Mouse (Mus musculus): ENCODE results near the gene Midn. TPM values are rescaled to one million over a fixed set of nuclear protein-coding genes. Genes with fewer than 3 reads are reported as not detected.
"Not testable (repeated sequence)": the region's sequence is repeated elsewhere in the genome, so short reads cannot be mapped to it uniquely, and the experiment has no call there.

The Midn gene
- polyA plus RNA-seq, 1 experiment from 2014 or later: 16.1 TPM

GRCm38 (mm10) chr10:80164161-80164997 lies 16.3 kb downstream of the Midn start:
- H3K4me2 ChIP-seq (replicated peaks): peak overlapping the region; percentile 91
- peak overlapping the region; percentile 38 for H3K9ac ChIP-seq
- H3K4me1 ChIP-seq (replicated peaks): peaks cover 68% of the 10 kb centered on the region
- no peaks in the 10 kb centered on the region for H3K9me3 ChIP-seq
- H3K27ac ChIP-seq: peak overlapping the region; percentile 76
- WGBS: 8% methylated on average over 44 of the region's 44 CpGs
- no peaks in the 10 kb centered on the region for H3K27me3 ChIP-seq (replicated peaks)
- no peak for ATAC-seq
- H3K4me3 ChIP-seq (replicated peaks): peak overlapping the region; percentile 37
- H3K36me3 ChIP-seq: no peaks in the 10 kb centered on the region

DNA sequence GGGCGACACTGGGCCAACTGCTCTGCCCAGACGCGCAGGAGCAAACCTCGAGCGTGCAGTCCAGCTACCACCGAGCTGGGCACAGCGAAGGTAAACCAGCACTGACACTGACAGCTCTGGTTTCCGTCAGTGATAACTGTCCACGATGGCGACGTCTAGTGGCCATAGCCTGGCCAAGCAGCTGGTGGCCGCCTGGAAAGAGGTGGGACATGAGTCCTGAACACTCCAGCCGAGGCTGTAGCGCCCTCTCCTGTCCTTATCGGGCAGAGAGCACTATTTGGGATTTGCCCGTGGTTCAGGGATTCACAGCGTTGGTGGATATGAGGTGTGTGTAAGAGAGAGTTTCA lies 16.9 kb downstream of the Midn start:
- peak overlapping the region; percentile 38 for H3K9ac ChIP-seq

DNA sequence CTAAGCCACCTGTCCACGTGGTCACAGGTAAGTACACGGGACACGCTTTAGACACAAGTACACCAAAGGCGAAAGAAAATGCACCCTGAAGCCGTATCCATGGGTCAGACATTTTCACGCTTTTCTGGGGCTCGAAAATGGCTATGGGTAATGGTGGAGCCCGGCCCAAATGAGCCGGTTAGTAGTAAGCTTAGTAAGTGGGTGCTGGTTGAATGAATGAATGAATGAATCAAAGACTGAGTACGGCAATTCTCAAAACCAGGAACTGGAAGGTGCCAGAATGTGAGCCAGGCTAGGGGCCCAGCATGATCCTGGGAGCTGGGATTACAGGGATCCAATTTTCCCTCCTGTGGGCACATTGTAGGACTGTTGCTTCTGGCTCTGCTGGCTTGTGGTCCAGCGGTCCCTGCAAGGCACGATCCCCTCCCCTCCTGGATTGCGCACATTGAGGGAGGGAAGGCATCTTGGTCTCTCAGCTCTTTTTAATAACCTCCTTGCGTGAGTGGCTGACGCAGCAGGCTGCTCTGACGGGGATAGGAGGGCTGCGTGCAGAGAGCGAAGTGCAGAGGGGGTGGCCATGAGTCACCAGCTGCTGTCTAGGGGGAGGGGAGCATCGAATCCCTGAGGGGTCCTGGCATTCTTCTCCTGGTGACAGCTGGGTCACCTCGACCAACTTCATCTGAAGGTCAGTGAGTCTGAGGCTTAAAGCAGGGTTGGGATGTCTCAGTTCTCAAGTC lies 17.5 kb downstream of the Midn start, which contains the start of gene Cirbp:
Gene Cirbp (plus strand): TSS at position 594 of the 737 bp plus-strand sequence.
- Histone ChIP-seq H3K36me3 (peaks cover 8% of the 10 kb centered on the region), H3K27ac (peak within 1 kb of the TSS; percentile 76), H3K4me2 (replicated peaks) (peak within 1 kb of the TSS; percentile 91), H3K4me3 (replicated peaks) (peak within 1 kb of the TSS; percentile 37), H3K9me3 (no peaks in the 10 kb centered on the region), H3K27me3 (replicated peaks) (no peaks in the 10 kb centered on the region), H3K9ac (peak within 1 kb of the TSS; percentile 38), H3K4me1 (replicated peaks) (peaks cover 70% of the 10 kb centered on the region)
- WGBS: 13% methylated on average over 20 of the region's 20 CpGs
- no peak for ATAC-seq

More for the DNA sequence above, 16.9 kb downstream of the Midn start:
- Histone ChIP-seq H3K27me3 (replicated peaks) (no peaks in the 10 kb centered on the region), H3K4me3 (replicated peaks) (peak overlapping the region; percentile 37), H3K9me3 (no peaks in the 10 kb centered on the region), H3K27ac (peak overlapping the region; percentile 76), H3K4me2 (replicated peaks) (peak overlapping the region; percentile 91), H3K36me3 (peaks cover 3% of the 10 kb centered on the region), H3K4me1 (replicated peaks) (peaks cover 70% of the 10 kb centered on the region)
- under 1% methylated on average over 17 of the region's 17 CpGs for WGBS
- ATAC-seq: peak; percentile 44

DNA sequence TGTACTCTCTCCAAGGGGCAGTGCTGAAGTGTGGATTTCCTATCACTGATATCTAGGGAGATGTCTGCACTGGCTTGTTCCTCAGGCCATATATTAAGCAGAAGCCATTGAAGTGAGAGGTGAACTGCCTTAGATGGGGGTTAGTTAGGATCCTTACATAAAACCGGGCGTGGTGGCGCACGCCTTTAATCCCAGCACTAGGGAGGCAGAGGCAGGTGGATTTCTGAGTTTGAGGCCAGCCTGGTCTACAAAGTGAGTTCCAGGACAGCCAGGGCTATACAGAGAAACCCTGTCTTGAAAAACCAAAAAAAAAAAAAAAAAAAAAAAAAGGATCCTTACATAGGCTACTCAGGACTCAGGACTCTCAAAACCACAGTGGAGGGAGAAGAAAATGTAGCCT lies 18.1 kb downstream of the Midn start:
- Histone ChIP-seq H3K4me1 (replicated peaks) (peaks cover 65% of the 10 kb centered on the region), H3K27ac (peak overlapping the region; percentile 76), H3K36me3 (peaks cover 12% of the 10 kb centered on the region)
- H3K4me2 ChIP-seq (replicated peaks); H3K27me3 ChIP-seq (replicated peaks); H3K9ac ChIP-seq; H3K4me3 ChIP-seq (replicated peaks); H3K9me3 ChIP-seq; ATAC-seq: not testable (repeated sequence)
- 88% methylated on average over 4 of the region's 4 CpGs for WGBS

DNA sequence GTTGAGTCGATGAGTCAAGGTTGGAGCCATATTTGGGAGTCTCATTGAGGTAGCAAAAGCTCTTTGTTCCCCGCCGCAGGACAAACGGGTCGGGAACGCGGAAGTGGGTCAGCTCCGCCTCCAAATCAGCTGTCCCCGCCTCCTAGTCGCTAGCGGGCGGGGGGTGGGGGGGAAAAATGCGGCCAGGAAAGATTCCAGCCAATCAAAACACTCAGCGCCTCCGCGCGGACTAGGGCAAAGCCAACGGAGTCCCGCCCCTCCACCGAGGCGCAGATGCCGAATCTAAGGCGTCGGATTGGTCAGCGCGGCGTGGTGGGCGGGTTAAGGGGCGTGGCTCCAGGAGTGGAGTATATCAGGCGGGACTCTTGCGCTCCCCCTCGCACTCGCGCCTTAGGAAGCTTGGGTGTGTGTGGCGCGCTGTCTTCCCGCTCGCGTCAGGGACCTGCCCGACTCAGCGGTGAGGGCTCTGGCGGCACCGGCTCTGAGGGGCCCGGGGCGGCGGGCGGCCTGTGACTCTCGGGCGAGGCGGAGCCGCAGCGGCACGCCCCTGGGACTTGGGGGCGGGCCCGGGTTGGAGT lies 19.5 kb downstream of the Midn start:
- peak overlapping the region; percentile 62 for H3K4me2 ChIP-seq (replicated peaks)
- peak overlapping the region; percentile 94 for H3K4me3 ChIP-seq (replicated peaks)
- no peaks in the 10 kb centered on the region for H3K27me3 ChIP-seq (replicated peaks)
- peak overlapping the region; percentile 97 for H3K9ac ChIP-seq
- WGBS: under 1% methylated on average over 55 of the region's 55 CpGs
- H3K27ac ChIP-seq: peak overlapping the region; percentile 100
- H3K9me3 ChIP-seq: no peaks in the 10 kb centered on the region
- ATAC-seq: peak; percentile 92
- peaks cover 64% of the 10 kb centered on the region for H3K4me1 ChIP-seq (replicated peaks)
- H3K36me3 ChIP-seq: peaks cover 22% of the 10 kb centered on the region

DNA sequence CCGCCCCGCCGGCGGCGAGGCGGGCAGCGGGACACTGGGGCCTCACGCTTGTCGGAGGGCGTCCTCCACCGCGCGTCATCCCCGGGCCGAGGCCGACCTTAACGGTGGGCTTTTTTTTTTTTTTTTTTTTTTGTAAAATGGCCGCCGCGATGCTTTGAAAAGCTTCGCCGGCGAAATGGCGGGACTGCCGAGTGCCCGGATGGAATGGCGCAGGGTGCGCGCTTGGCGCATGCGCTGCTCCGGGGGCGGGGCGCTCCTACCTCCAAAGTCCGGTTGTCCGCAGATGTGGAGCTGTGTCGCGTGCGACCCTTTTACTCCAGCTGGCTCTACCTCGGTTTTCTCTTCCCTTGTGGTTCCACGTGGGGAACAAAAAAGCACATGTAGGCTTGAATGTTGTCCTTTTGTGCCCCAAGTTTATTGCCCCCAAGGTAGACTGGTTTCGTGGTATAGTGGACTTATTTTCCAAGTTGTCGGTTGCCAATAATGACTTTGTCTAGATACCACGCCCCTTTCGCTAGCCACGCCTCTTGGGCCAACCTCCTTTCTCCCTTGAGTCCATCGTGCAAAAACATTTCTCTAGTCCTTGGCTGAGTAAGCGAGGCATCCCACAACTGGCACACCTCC lies 20.1 kb downstream of the Midn start:
- H3K4me3 ChIP-seq (replicated peaks): peak overlapping the region; percentile 94
- WGBS: under 1% methylated on average over 47 of the region's 48 CpGs
- H3K9ac ChIP-seq: peak overlapping the region; percentile 97
- H3K27me3 ChIP-seq (replicated peaks): no peaks in the 10 kb centered on the region
- peak; percentile 66 for ATAC-seq
- peaks cover 58% of the 10 kb centered on the region for H3K4me1 ChIP-seq (replicated peaks)
- H3K36me3 ChIP-seq: peaks cover 22% of the 10 kb centered on the region
- H3K9me3 ChIP-seq: no peaks in the 10 kb centered on the region
- H3K27ac ChIP-seq: peak overlapping the region; percentile 100
- H3K4me2 ChIP-seq (replicated peaks): peak overlapping the region; percentile 62

DNA sequence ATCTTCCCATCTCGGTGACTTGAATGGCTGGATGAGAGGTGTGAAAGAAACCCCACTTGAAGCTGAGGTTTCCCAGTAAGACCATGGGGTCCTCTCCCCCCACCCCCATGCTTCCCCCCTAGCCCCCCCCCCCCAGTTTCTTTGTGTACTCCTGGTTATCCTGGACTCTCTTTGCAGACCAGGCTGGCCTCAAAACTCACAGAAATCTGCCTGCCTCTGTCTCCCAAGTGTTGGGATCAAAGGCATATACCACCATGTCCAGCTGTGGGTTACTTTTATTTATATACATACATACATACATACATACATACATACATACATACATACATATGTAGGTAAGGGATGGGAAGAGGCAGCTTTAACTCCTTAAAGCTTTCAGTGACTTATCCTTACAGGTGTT lies 21.0 kb downstream of the Midn start:
- H3K4me2 ChIP-seq (replicated peaks): peak overlapping the region; percentile 62
- H3K27me3 ChIP-seq (replicated peaks): no peaks in the 10 kb centered on the region
- 48% methylated on average over 1 of the region's 1 CpGs for WGBS
- no peak for ATAC-seq
- H3K4me1 ChIP-seq (replicated peaks): peaks cover 51% of the 10 kb centered on the region
- peaks cover 22% of the 10 kb centered on the region for H3K36me3 ChIP-seq
- peak overlapping the region; percentile 97 for H3K9ac ChIP-seq
- no peak overlapping the region for H3K27ac ChIP-seq
- no peaks in the 10 kb centered on the region for H3K9me3 ChIP-seq
- H3K4me3 ChIP-seq (replicated peaks): peak overlapping the region; percentile 94

DNA sequence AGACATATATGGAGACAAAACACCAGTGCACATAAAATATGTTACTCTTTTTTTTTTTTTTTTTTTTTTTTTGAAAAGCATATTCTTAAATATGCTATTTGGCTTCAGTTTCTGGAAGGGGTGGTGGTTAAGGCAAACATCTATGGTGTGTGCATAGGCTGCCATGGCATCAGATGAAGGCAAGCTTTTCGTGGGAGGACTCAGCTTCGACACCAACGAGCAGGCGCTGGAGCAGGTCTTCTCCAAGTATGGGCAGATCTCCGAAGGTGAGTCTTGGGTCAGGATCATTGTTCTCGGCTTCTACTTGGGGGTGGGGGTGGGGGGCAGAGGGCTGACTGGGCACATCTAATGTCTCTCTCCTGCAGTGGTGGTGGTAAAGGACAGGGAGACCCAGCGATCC lies 21.6 kb downstream of the Midn start:
- no peak overlapping the region for H3K4me3 ChIP-seq (replicated peaks)
- peaks cover 22% of the 10 kb centered on the region for H3K36me3 ChIP-seq
- no peak overlapping the region for H3K27ac ChIP-seq
- 87% methylated on average over 7 of the region's 7 CpGs for WGBS
- no peaks in the 10 kb centered on the region for H3K27me3 ChIP-seq (replicated peaks)
- 0 out of 2 replicates have a peak overlapping the region, but pooled peaks have one; percentile 62 for H3K4me2 ChIP-seq (replicated peaks)
- H3K9me3 ChIP-seq: no peaks in the 10 kb centered on the region
- no peak overlapping the region for H3K9ac ChIP-seq
- H3K4me1 ChIP-seq (replicated peaks): peaks cover 45% of the 10 kb centered on the region
- no peak for ATAC-seq

DNA sequence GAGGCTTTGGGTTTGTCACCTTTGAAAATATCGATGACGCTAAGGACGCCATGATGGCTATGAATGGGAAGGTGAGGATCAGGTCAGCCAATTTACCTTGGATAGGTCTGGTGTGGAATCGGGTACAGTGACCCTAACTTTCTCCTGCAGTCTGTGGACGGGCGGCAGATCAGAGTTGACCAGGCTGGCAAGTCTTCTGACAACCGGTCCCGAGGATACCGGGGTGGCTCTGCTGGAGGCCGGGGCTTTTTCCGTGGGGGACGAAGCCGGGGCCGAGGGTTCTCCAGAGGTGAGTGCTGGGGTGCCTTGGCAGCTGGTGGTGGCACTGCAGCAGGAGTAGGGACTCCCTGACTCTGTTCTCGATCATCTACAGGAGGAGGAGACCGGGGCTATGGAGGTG lies 22.0 kb downstream of the Midn start:
- Histone ChIP-seq H3K9ac (no peak overlapping the region), H3K4me1 (replicated peaks) (peaks cover 46% of the 10 kb centered on the region), H3K4me2 (replicated peaks) (no peak overlapping the region)

GRCm38 (mm10) chr10:80170601-80171021 lies 22.5 kb downstream of the Midn start:
- no peaks in the 10 kb centered on the region for H3K9me3 ChIP-seq
- whole genome bisulfite sequencing: 95% methylated on average over 19 of the region's 19 CpGs
- no peaks in the 10 kb centered on the region for H3K27me3 ChIP-seq (replicated peaks)
- H3K4me2 ChIP-seq (replicated peaks): no peak overlapping the region
- peaks cover 41% of the 10 kb centered on the region for H3K4me1 ChIP-seq (replicated peaks)
- no peak overlapping the region for H3K27ac ChIP-seq
- no peak overlapping the region for H3K9ac ChIP-seq
- H3K4me3 ChIP-seq (replicated peaks): no peak overlapping the region
- peaks cover 22% of the 10 kb centered on the region for H3K36me3 ChIP-seq
- no peak for ATAC-seq

More for the DNA sequence above, 22.0 kb downstream of the Midn start:
- no peaks in the 10 kb centered on the region for H3K9me3 ChIP-seq
- no peak for ATAC-seq
- 97% methylated on average over 16 of the region's 16 CpGs for WGBS
- no peak overlapping the region for H3K27ac ChIP-seq
- peaks cover 22% of the 10 kb centered on the region for H3K36me3 ChIP-seq
- H3K4me3 ChIP-seq (replicated peaks): no peak overlapping the region
- no peaks in the 10 kb centered on the region for H3K27me3 ChIP-seq (replicated peaks)

- Histone ChIP-seq H3K4me1 (replicated peaks) (peaks cover 39% of the 10 kb centered on the region), H3K9ac (0 out of 2 replicates have a peak overlapping the region, but pooled peaks have one; percentile 62), H3K27ac (peak overlapping the region; percentile 48; the same call in 1 of the 2 replicates), H3K4me3 (replicated peaks) (no peak overlapping the region), H3K36me3 (peaks cover 22% of the 10 kb centered on the region), H3K9me3 (no peaks in the 10 kb centered on the region), H3K27me3 (replicated peaks) (no peaks in the 10 kb centered on the region), H3K4me2 (replicated peaks) (0 out of 2 replicates have a peak overlapping the region, but pooled peaks have one; percentile 6)
- 84% methylated on average over 15 of the region's 15 CpGs for WGBS
- ATAC-seq: no peak
Measured at GRCm38 (mm10) chr10:80171252-80171651, 23.2 kb downstream of the Midn start.
